ENCODE assay signal across 10 mouse cellular contexts in genomic region chr11:100287024-100287423, GRCm38 (mm10). TPM values are rescaled to one million over a fixed set of nuclear protein-coding genes. Genes with fewer than 3 reads are reported as not detected.
DNase-seq lines count a peak whose midpoint lies in the region; ATAC-seq lines count a peak whose summit lies in the region.
"Had no signal": no experiment of that assay in that cellular context is flagged by ENCODE, and none has a peak within 500 bp of the region (broad histone marks: within the 10 kb centered on the region; RNA-seq: fewer than 3 reads in every experiment).

No protein-coding gene starts in this region.

- peak overlapping the region; percentile 28; the same call in 1 of the 2 replicates for H3K9ac ChIP-seq in forebrain, embryonic 13.5 days
- no peak overlapping the region for H3K9ac ChIP-seq in forebrain, embryonic 14.5 days (ENCODE audit: low read length)

- intact Hi-C loops in left cerebral cortex, postnatal 14 days (cut with DNase I) = loop anchor here (10.0 kb wide), 1 partner anchor 272 kb away; the partner anchor contains the start of gene Krt33a

- H3K27me3 ChIP-seq in forebrain, embryonic 13.5 days = no peaks in the 10 kb centered on the region
- H3K27me3 ChIP-seq in forebrain, embryonic 14.5 days (replicated peaks; ENCODE audit: control insufficient read depth, insufficient read depth, low read length) = no peaks in the 10 kb centered on the region
- peaks cover 51% of the 10 kb centered on the region; the same call in 1 of the 2 replicates for H3K27me3 ChIP-seq in heart, embryonic 10.5 days (ENCODE audit: insufficient read depth, poor library complexity, severe bottlenecking)

- H3K4me2 ChIP-seq in forebrain, embryonic 13.5 days = no peak overlapping the region
- no peak overlapping the region for H3K4me2 ChIP-seq in forebrain, embryonic 14.5 days (ENCODE audit: low read length)

- WGBS in forebrain, embryonic 13.5 days = 22% methylated on average over 10 of the region's 10 CpGs
- WGBS in forebrain, embryonic 14.5 days = 28% methylated on average over 10 of the region's 10 CpGs
- WGBS in heart, embryonic 10.5 days = 40% methylated on average over 10 of the region's 10 CpGs

- ATAC-seq in forebrain, embryonic 13.5 days = no peak
- no peak for ATAC-seq in forebrain, embryonic 14.5 days
- ATAC-seq in granulocyte monocyte progenitor cell, adult 5-6 weeks (replicated peaks; ENCODE audit: poor library complexity, severe bottlenecking) = no peak

- no peaks in the 10 kb centered on the region for H3K36me3 ChIP-seq in forebrain, embryonic 13.5 days (ENCODE audit: poor library complexity, severe bottlenecking)
- no peaks in the 10 kb centered on the region for H3K36me3 ChIP-seq in forebrain, embryonic 14.5 days (ENCODE audit: control insufficient read depth, insufficient read depth, low read length)
- no peaks in the 10 kb centered on the region for H3K36me3 ChIP-seq in heart, embryonic 10.5 days

- no peak for DNase-seq in forebrain, embryonic 14.5 days (ENCODE audit: low spot score)
- peak; percentile 91 for DNase-seq in NIH3T3 (ENCODE audit: low read depth)
- DNase-seq in heart, embryonic 10.5 days (ENCODE audit: low spot score) = no peak
- peak; percentile 65 for DNase-seq in lung, postnatal 14 days
- DNase-seq in cerebellum, adult 8-10 months = no peak
- no peak for DNase-seq in left cerebral cortex, postnatal 14 days (ENCODE audit: low spot score in 2 of 2)

- H3K4me1 ChIP-seq in forebrain, embryonic 13.5 days = peaks cover 19% of the 10 kb centered on the region
- no peaks in the 10 kb centered on the region for H3K4me1 ChIP-seq in forebrain, embryonic 14.5 days (ENCODE audit: control insufficient read depth, insufficient read depth, low read length)
- H3K4me1 ChIP-seq in heart, embryonic 10.5 days = peaks cover 36% of the 10 kb centered on the region

- no peak overlapping the region for H3K27ac ChIP-seq in forebrain, embryonic 13.5 days
- H3K27ac ChIP-seq in forebrain, embryonic 14.5 days (ENCODE audit: low read depth, low read length) = no peak overlapping the region
- H3K27ac ChIP-seq in heart, embryonic 10.5 days = peak overlapping the region; percentile 52
- H3K27ac ChIP-seq: macrophage had no signal

- no peaks in the 10 kb centered on the region for H3K9me3 ChIP-seq in forebrain, embryonic 13.5 days (replicated peaks)
- no peaks in the 10 kb centered on the region for H3K9me3 ChIP-seq in forebrain, embryonic 14.5 days (replicated peaks; ENCODE audit: control insufficient read depth, low read length)
- H3K9me3 ChIP-seq in heart, embryonic 10.5 days = no peaks in the 10 kb centered on the region

- H3K4me3 ChIP-seq in forebrain, embryonic 13.5 days = no peak overlapping the region
- H3K4me3 ChIP-seq in forebrain, embryonic 14.5 days (ENCODE audit: low read depth, low read length) = no peak overlapping the region
- H3K4me3 ChIP-seq in heart, embryonic 10.5 days = no peak overlapping the region

RNA-seq across cellular contexts. Expression of gene Krt42, which starts 17.4 kb away (rescaled TPM):
- not detected in 2 replicates for polyA plus RNA-seq in forebrain, embryonic 13.5 days (2015; fragmentation: Nextera tagmentation; extraction: Ambion mirVana)
- 0.21 TPM in 1 of 2 replicates, not detected in the other for polyA plus RNA-seq in forebrain, embryonic 14.5 days (2014; fragmentation: Nextera tagmentation; extraction: Ambion mirVana)
- not detected in 2 replicates for polyA plus RNA-seq in heart, embryonic 10.5 days (2016; fragmentation: Nextera tagmentation; extraction: Ambion mirVana)
- total RNA-seq in left cerebral cortex, postnatal 14 days (2021) = not detected
- total RNA-seq in granulocyte monocyte progenitor cell, adult 5-6 weeks (2014; fragmentation: Nextera tagmentation) = not detected in 2 replicates
- total RNA-seq in granulocyte monocyte progenitor cell, adult 5-6 weeks (2017) = not detected in 2 replicates
- polyA plus RNA-seq: embryonic facial prominence, embryonic 11.5 days; macrophage had no signal

RNA-seq across cellular contexts. Expression of gene Krt17, which starts 26.2 kb away (rescaled TPM):
- 0.19 and 0.37 TPM in 2 replicates for polyA plus RNA-seq in forebrain, embryonic 13.5 days (2015; fragmentation: Nextera tagmentation; extraction: Ambion mirVana)
- polyA plus RNA-seq in forebrain, embryonic 14.5 days (2014; fragmentation: Nextera tagmentation; extraction: Ambion mirVana) = 0.14 and 0.23 TPM in 2 replicates
- 0.17 and 0.19 TPM in 2 replicates for polyA plus RNA-seq in heart, embryonic 10.5 days (2016; fragmentation: Nextera tagmentation; extraction: Ambion mirVana)
- total RNA-seq in left cerebral cortex, postnatal 14 days (2021) = not detected
- total RNA-seq in granulocyte monocyte progenitor cell, adult 5-6 weeks (2014; fragmentation: Nextera tagmentation) = not detected in 2 replicates
- not detected in 2 replicates for total RNA-seq in granulocyte monocyte progenitor cell, adult 5-6 weeks (2017)
- polyA plus RNA-seq: macrophage had no signal

RNA-seq across cellular contexts. Expression of gene Eif1, which starts 32.7 kb away (rescaled TPM):
- polyA plus RNA-seq in forebrain, embryonic 13.5 days (2015; fragmentation: Nextera tagmentation; extraction: Ambion mirVana) = 1,595 and 1,677 TPM in 2 replicates
- 1,289 and 1,493 TPM in 2 replicates for polyA plus RNA-seq in forebrain, embryonic 14.5 days (2014; fragmentation: Nextera tagmentation; extraction: Ambion mirVana)
- 1,444 and 1,503 TPM in 2 replicates for polyA plus RNA-seq in heart, embryonic 10.5 days (2016; fragmentation: Nextera tagmentation; extraction: Ambion mirVana)
- total RNA-seq in left cerebral cortex, postnatal 14 days (2021) = 100 to 1,000 TPM; 803 to 821 TPM
- 716 and 727 TPM in 2 replicates for total RNA-seq in granulocyte monocyte progenitor cell, adult 5-6 weeks (2014; fragmentation: Nextera tagmentation)
- total RNA-seq in granulocyte monocyte progenitor cell, adult 5-6 weeks (2017) = 109 and 139 TPM in 2 replicates

RNA-seq across cellular contexts. Expression of gene Krt16, which starts 38.3 kb away (rescaled TPM):
- not detected in 2 replicates for polyA plus RNA-seq in forebrain, embryonic 13.5 days (2015; fragmentation: Nextera tagmentation; extraction: Ambion mirVana)
- not detected in 2 replicates for polyA plus RNA-seq in forebrain, embryonic 14.5 days (2014; fragmentation: Nextera tagmentation; extraction: Ambion mirVana)
- not detected in 2 replicates for polyA plus RNA-seq in heart, embryonic 10.5 days (2016; fragmentation: Nextera tagmentation; extraction: Ambion mirVana)
- total RNA-seq in left cerebral cortex, postnatal 14 days (2021) = not detected
- total RNA-seq in granulocyte monocyte progenitor cell, adult 5-6 weeks (2014; fragmentation: Nextera tagmentation) = not detected in 2 replicates
- total RNA-seq in granulocyte monocyte progenitor cell, adult 5-6 weeks (2017) = not detected in 2 replicates
- polyA plus RNA-seq: embryonic facial prominence, embryonic 11.5 days; macrophage had no signal

RNA-seq across cellular contexts. Expression of gene Gast, which starts 47.2 kb away (rescaled TPM):
- 0.56 and 0.89 TPM in 2 replicates for polyA plus RNA-seq in forebrain, embryonic 13.5 days (2015; fragmentation: Nextera tagmentation; extraction: Ambion mirVana)
- polyA plus RNA-seq in forebrain, embryonic 14.5 days (2014; fragmentation: Nextera tagmentation; extraction: Ambion mirVana) = 0.43 and 0.93 TPM in 2 replicates
- not detected in 2 replicates for polyA plus RNA-seq in heart, embryonic 10.5 days (2016; fragmentation: Nextera tagmentation; extraction: Ambion mirVana)
- not detected for total RNA-seq in left cerebral cortex, postnatal 14 days (2021)
- not detected in 2 replicates for total RNA-seq in granulocyte monocyte progenitor cell, adult 5-6 weeks (2014; fragmentation: Nextera tagmentation)
- total RNA-seq in granulocyte monocyte progenitor cell, adult 5-6 weeks (2017) = not detected in 2 replicates
- polyA plus RNA-seq: embryonic facial prominence, embryonic 11.5 days; macrophage had no signal

Comparison
In these comparisons a context has a peak if more than half of its experiments do, and no peak if none do; other contexts are left out.
1. DNase-seq: peak in NIH3T3 (single experiment) and lung, postnatal 14 days (single experiment); none in forebrain, embryonic 14.5 days (single experiment), heart, embryonic 10.5 days (single experiment), cerebellum, adult 8-10 months (single experiment) and left cerebral cortex, postnatal 14 days (0 of 2).